Mouse (Mus musculus): Measurements from ENCODE around the gene Vsig10.

Gene Vsig10

GRCm38 (mm10) chr5:117337999-117338398 lies 19.1 kb downstream of the Vsig10 start:
- no peak for TF ChIP-seq GATA4 (IDR thresholded peaks at IDR 0.05; ENCODE audit: insufficient replicate concordance, low read length)

GRCm38 (mm10) chr5:117338503-117338902 lies 19.6 kb downstream of the Vsig10 start:
- no peak for TF ChIP-seq GATA4 (IDR thresholded peaks at IDR 0.05; ENCODE audit: insufficient replicate concordance, low read length)

GRCm38 (mm10) chr5:117340081-117340480 lies 21.2 kb downstream of the Vsig10 start:
- no peak for TF ChIP-seq GATA4 (IDR thresholded peaks at IDR 0.05; ENCODE audit: insufficient replicate concordance, low read length)

GRCm38 (mm10) chr5:117341896-117342295 lies 23.0 kb downstream of the Vsig10 start:
- no peak for TF ChIP-seq GATA4 (IDR thresholded peaks at IDR 0.05; ENCODE audit: insufficient replicate concordance, low read length)

GRCm38 (mm10) chr5:117345432-117345976 lies 26.6 kb downstream of the Vsig10 start:
- no peak for TF ChIP-seq GATA4 (IDR thresholded peaks at IDR 0.05; ENCODE audit: insufficient replicate concordance, low read length)

- TF ChIP-seq GATA4 (IDR thresholded peaks at IDR 0.05; ENCODE audit: insufficient replicate concordance, low read length), result no peak
Observed at GRCm38 (mm10) chr5:117346281-117346680, 27.4 kb downstream of the Vsig10 start.

GRCm38 (mm10) chr5:117347011-117347410 lies 28.1 kb downstream of the Vsig10 start:
- TF ChIP-seq GATA4 (IDR thresholded peaks at IDR 0.05; ENCODE audit: insufficient replicate concordance, low read length), result no peak

GRCm38 (mm10) chr5:117347838-117348237 lies 29.0 kb downstream of the Vsig10 start:
- TF ChIP-seq GATA4 (IDR thresholded peaks at IDR 0.05; ENCODE audit: insufficient replicate concordance, low read length), result no peak

- no peak for TF ChIP-seq GATA4 (IDR thresholded peaks at IDR 0.05; ENCODE audit: insufficient replicate concordance, low read length)
Observed at GRCm38 (mm10) chr5:117348279-117348678, 29.4 kb downstream of the Vsig10 start.

GRCm38 (mm10) chr5:117354121-117354520 lies 35.2 kb downstream of the Vsig10 start:
- no peak for TF ChIP-seq GATA4 (IDR thresholded peaks at IDR 0.05; ENCODE audit: insufficient replicate concordance, low read length)

GRCm38 (mm10) chr5:117355648-117356303 lies 36.9 kb downstream of the Vsig10 start:
- TF ChIP-seq GATA4 (IDR thresholded peaks at IDR 0.05; ENCODE audit: insufficient replicate concordance, low read length), result no peak

- no peak; the same call in 1 of the 2 replicates for TF ChIP-seq GATA4 (IDR thresholded peaks at IDR 0.05; ENCODE audit: insufficient replicate concordance, low read length)
Observed at GRCm38 (mm10) chr5:117356365-117357128, 37.7 kb downstream of the Vsig10 start.

- no peak for TF ChIP-seq GATA4 (IDR thresholded peaks at IDR 0.05; ENCODE audit: insufficient replicate concordance, low read length)
Observed at GRCm38 (mm10) chr5:117357129-117357477, 38.2 kb downstream of the Vsig10 start, which contains the start of gene Wsb2. Wsb2 (plus strand) TSS chr5:117357304.

GRCm38 (mm10) chr5:117357478-117358247 lies 38.8 kb downstream of the Vsig10 start:
- TF ChIP-seq GATA4 (IDR thresholded peaks at IDR 0.05; ENCODE audit: insufficient replicate concordance, low read length), result no peak

GRCm38 (mm10) chr5:117358248-117358630 lies 39.4 kb downstream of the Vsig10 start:
- no peak for TF ChIP-seq GATA4 (IDR thresholded peaks at IDR 0.05; ENCODE audit: insufficient replicate concordance, low read length)
